Mouse (Mus musculus): Measurements from ENCODE around the gene Cacul1. TPM values are rescaled to one million over a fixed set of nuclear protein-coding genes. Genes with fewer than 3 reads are reported as not detected.
"Not testable (repeated sequence)": the region's sequence is repeated elsewhere in the genome, so short reads cannot be mapped to it uniquely, and the experiment has no call there.

Cacul1 gene
- total RNA-seq (2017), result 41.6 and 52.0 TPM in 2 replicates

GRCm38 (mm10) chr19:60580582-60581339, at the start of gene Cacul1:
Cacul1 (minus strand) TSS chr19:60581025.
- ATAC-seq (replicated peaks in 1 of 2; ENCODE audit: insufficient read depth in 1 of 2, low FRiP score in 2 of 2, low TSS enrichment in 1 of 2, low read depth in 1 of 2, poor library complexity in 2 of 2, severe bottlenecking in 2 of 2), result peak; percentile 92 to 96

- no peak for ATAC-seq (replicated peaks in 1 of 2; ENCODE audit: insufficient read depth in 1 of 2, low FRiP score in 2 of 2, low TSS enrichment in 1 of 2, low read depth in 1 of 2, poor library complexity in 2 of 2, severe bottlenecking in 2 of 2)
Observed at GRCm38 (mm10) chr19:60619420-60619819, 38.6 kb upstream of the Cacul1 start.

- ATAC-seq (replicated peaks in 1 of 2; ENCODE audit: insufficient read depth in 1 of 2, low FRiP score in 2 of 2, low TSS enrichment in 1 of 2, low read depth in 1 of 2, poor library complexity in 2 of 2, severe bottlenecking in 2 of 2), result no peak
Observed at GRCm38 (mm10) chr19:60617007-60617406, 36.2 kb upstream of the Cacul1 start.

- no peak for ATAC-seq (replicated peaks in 1 of 2; ENCODE audit: insufficient read depth in 1 of 2, low FRiP score in 2 of 2, low TSS enrichment in 1 of 2, low read depth in 1 of 2, poor library complexity in 2 of 2, severe bottlenecking in 2 of 2)
Observed at GRCm38 (mm10) chr19:60615470-60616200, 34.8 kb upstream of the Cacul1 start.

GRCm38 (mm10) chr19:60611525-60612215, 30.8 kb upstream of the Cacul1 start:
- peak; percentile 40 to 57; a peak in 3 of 4 replicates for ATAC-seq (replicated peaks in 1 of 2; ENCODE audit: insufficient read depth in 1 of 2, low FRiP score in 2 of 2, low TSS enrichment in 1 of 2, low read depth in 1 of 2, poor library complexity in 2 of 2, severe bottlenecking in 2 of 2)

GRCm38 (mm10) chr19:60608766-60609165, 27.9 kb upstream of the Cacul1 start:
- no peak; a peak in 1 of 4 replicates for ATAC-seq (replicated peaks in 1 of 2; ENCODE audit: insufficient read depth in 1 of 2, low FRiP score in 2 of 2, low TSS enrichment in 1 of 2, low read depth in 1 of 2, poor library complexity in 2 of 2, severe bottlenecking in 2 of 2)

- ATAC-seq (replicated peaks in 1 of 2; ENCODE audit: insufficient read depth in 1 of 2, low FRiP score in 2 of 2, low TSS enrichment in 1 of 2, low read depth in 1 of 2, poor library complexity in 2 of 2, severe bottlenecking in 2 of 2), result no peak
Observed at GRCm38 (mm10) chr19:60603586-60603985, 22.8 kb upstream of the Cacul1 start.

GRCm38 (mm10) chr19:60602066-60602465, 21.2 kb upstream of the Cacul1 start:
- ATAC-seq (replicated peaks in 1 of 2; ENCODE audit: insufficient read depth in 1 of 2, low FRiP score in 2 of 2, low TSS enrichment in 1 of 2, low read depth in 1 of 2, poor library complexity in 2 of 2, severe bottlenecking in 2 of 2), result not testable (repeated sequence)

GRCm38 (mm10) chr19:60598025-60598697, 17.3 kb upstream of the Cacul1 start:
- no peak for ATAC-seq (replicated peaks in 1 of 2; ENCODE audit: insufficient read depth in 1 of 2, low FRiP score in 2 of 2, low TSS enrichment in 1 of 2, low read depth in 1 of 2, poor library complexity in 2 of 2, severe bottlenecking in 2 of 2)

- ATAC-seq (replicated peaks in 1 of 2; ENCODE audit: insufficient read depth in 1 of 2, low FRiP score in 2 of 2, low TSS enrichment in 1 of 2, low read depth in 1 of 2, poor library complexity in 2 of 2, severe bottlenecking in 2 of 2), result no peak
Observed at GRCm38 (mm10) chr19:60589646-60590045, 8.8 kb upstream of the Cacul1 start.

GRCm38 (mm10) chr19:60586652-60587051, 5.8 kb upstream of the Cacul1 start:
- ATAC-seq (replicated peaks in 1 of 2; ENCODE audit: insufficient read depth in 1 of 2, low FRiP score in 2 of 2, low TSS enrichment in 1 of 2, low read depth in 1 of 2, poor library complexity in 2 of 2, severe bottlenecking in 2 of 2), result no peak

- no peak for ATAC-seq (replicated peaks in 1 of 2; ENCODE audit: insufficient read depth in 1 of 2, low FRiP score in 2 of 2, low TSS enrichment in 1 of 2, low read depth in 1 of 2, poor library complexity in 2 of 2, severe bottlenecking in 2 of 2)
Observed at GRCm38 (mm10) chr19:60583201-60583600, 2.4 kb upstream of the Cacul1 start.

- peak; percentile 5 to 8; a peak in 2 of 4 replicates for ATAC-seq (replicated peaks in 1 of 2; ENCODE audit: insufficient read depth in 1 of 2, low FRiP score in 2 of 2, low TSS enrichment in 1 of 2, low read depth in 1 of 2, poor library complexity in 2 of 2, severe bottlenecking in 2 of 2)
Observed at GRCm38 (mm10) chr19:60581377-60582290, 809 bp upstream of the Cacul1 start.

- ATAC-seq (replicated peaks in 1 of 2; ENCODE audit: insufficient read depth in 1 of 2, low FRiP score in 2 of 2, low TSS enrichment in 1 of 2, low read depth in 1 of 2, poor library complexity in 2 of 2, severe bottlenecking in 2 of 2), result peak; percentile 43
Observed at GRCm38 (mm10) chr19:60579771-60580581, 849 bp downstream of the Cacul1 start.

- ATAC-seq (replicated peaks in 1 of 2; ENCODE audit: insufficient read depth in 1 of 2, low FRiP score in 2 of 2, low TSS enrichment in 1 of 2, low read depth in 1 of 2, poor library complexity in 2 of 2, severe bottlenecking in 2 of 2), result no peak
Observed at GRCm38 (mm10) chr19:60576741-60577140, 4.1 kb downstream of the Cacul1 start.

- ATAC-seq (replicated peaks in 1 of 2; ENCODE audit: insufficient read depth in 1 of 2, low FRiP score in 2 of 2, low TSS enrichment in 1 of 2, low read depth in 1 of 2, poor library complexity in 2 of 2, severe bottlenecking in 2 of 2), result no peak
Observed at GRCm38 (mm10) chr19:60560497-60560896, 20.3 kb downstream of the Cacul1 start.
